Mouse (Mus musculus) embryonic facial prominence, embryonic 11.5 days (tissue): ENCODE data around the gene Ldlrad3. TPM values are rescaled to one million over a fixed set of nuclear protein-coding genes. Genes with fewer than 3 reads are reported as not detected.

Experiments
- ATAC-seq: fragments of 200-750 bp; cut with Nextera tagmentation; replicated peaks from 2 replicates; pipeline ENCODE4 v1.8.0; 2017; ENCODE audit warnings: low read depth; ENCODE audit not compliant: insufficient number of reproducible peaks, low FRiP score, low TSS enrichment
- DNase-seq: peaks from one replicate; pipeline ENCODE4 v3.0.0-alpha.2; 2015; ENCODE audit warnings: low spot score
- H3K27ac ChIP-seq: fragments of 300-500 bp; sonication (generic); replicated peaks from 2 replicates; pipeline ENCODE4 v1.5.1; 2014; ENCODE audit warnings: mild to moderate bottlenecking, low read depth, low read length, control low read depth
- H3K27me3 ChIP-seq: fragments of 300-500 bp; sonication (generic); 2 replicates; pipeline ENCODE4 v1.6.1; 2014; ENCODE audit warnings: mild to moderate bottlenecking, low read length, moderate library complexity, mixed read lengths; ENCODE audit not compliant: control insufficient read depth, insufficient read depth
- H3K36me3 ChIP-seq: fragments of 300-500 bp; sonication (generic); replicated peaks from 2 replicates; pipeline ENCODE4 v1.6.1; 2014; ENCODE audit warnings: low read depth, mild to moderate bottlenecking, low read length, moderate library complexity, mixed read lengths; ENCODE audit not compliant: control insufficient read depth, insufficient read depth
- H3K4me1 ChIP-seq: fragments of 300-500 bp; sonication (generic); 2 replicates; pipeline ENCODE4 v1.6.1; 2014; ENCODE audit warnings: low read length, mixed read lengths; ENCODE audit not compliant: control insufficient read depth, insufficient read depth
- H3K4me2 ChIP-seq: fragments of 300-500 bp; sonication (generic); 2 replicates; pipeline ENCODE4 v1.6.1; 2014; ENCODE audit warnings: low read depth, mild to moderate bottlenecking, control low read depth, low read length, moderate library complexity
- H3K4me3 ChIP-seq: fragments of 300-500 bp; sonication (generic); 2 replicates; pipeline ENCODE4 v1.5.1; 2014; ENCODE audit warnings: low read depth, low read length, control low read depth
- H3K9ac ChIP-seq: fragments of 300-500 bp; sonication (generic); replicated peaks from 2 replicates; pipeline ENCODE4 v1.6.1; 2014; ENCODE audit warnings: mild to moderate bottlenecking, control low read depth, low read length
- H3K9me3 ChIP-seq: fragments of 300-500 bp; sonication (generic); replicated peaks from 2 replicates; pipeline ENCODE4 v1.6.1; 2016; ENCODE audit warnings: mild to moderate bottlenecking, low read length, inconsistent platforms, mixed read lengths; ENCODE audit not compliant: control insufficient read depth
- WGBS: fragments of 180-500 bp; shearing (Covaris S2); extraction: QIAGEN DNeasy Blood & Tissue Kit; methylation state at CpG from one replicate; pipeline ENCODE4 v1.1.7; 2014; 5-methylcytosine and 5-hydroxymethylcytosine counted together
- polyA plus RNA-seq: library from polyadenylated mRNA; unstranded; fragments of >200 nt; fragmentation: Nextera tagmentation; extraction: Ambion mirVana; gene quantifications from 2 replicates; pipeline ENCODE4 v1.2.1, GENCODE M21; 2014

Gene Ldlrad3
- polyA plus RNA-seq, 1 experiment from 2014 or later = 47.6 TPM

GRCm38 (mm10) chr2:101983082-101983852, 202.9 kb downstream of the Ldlrad3 start:
- ATAC-seq = 0 out of 2 replicates have a peak, but pooled peaks have one; percentile 31
- 22% methylated on average over 15 of the region's 15 CpGs for WGBS
- Histone ChIP-seq H3K36me3 (no peaks in the 10 kb centered on the region), H3K4me2 (no peak overlapping the region), H3K4me1 (peaks cover 12% of the 10 kb centered on the region), H3K27ac (peak overlapping the region; percentile 35; the same call in 1 of the 2 replicates), H3K9me3 (no peaks in the 10 kb centered on the region), H3K4me3 (no peak overlapping the region), H3K9ac (no peak overlapping the region), H3K27me3 (no peaks in the 10 kb centered on the region)
- peak; percentile 66 for DNase-seq

DNA sequence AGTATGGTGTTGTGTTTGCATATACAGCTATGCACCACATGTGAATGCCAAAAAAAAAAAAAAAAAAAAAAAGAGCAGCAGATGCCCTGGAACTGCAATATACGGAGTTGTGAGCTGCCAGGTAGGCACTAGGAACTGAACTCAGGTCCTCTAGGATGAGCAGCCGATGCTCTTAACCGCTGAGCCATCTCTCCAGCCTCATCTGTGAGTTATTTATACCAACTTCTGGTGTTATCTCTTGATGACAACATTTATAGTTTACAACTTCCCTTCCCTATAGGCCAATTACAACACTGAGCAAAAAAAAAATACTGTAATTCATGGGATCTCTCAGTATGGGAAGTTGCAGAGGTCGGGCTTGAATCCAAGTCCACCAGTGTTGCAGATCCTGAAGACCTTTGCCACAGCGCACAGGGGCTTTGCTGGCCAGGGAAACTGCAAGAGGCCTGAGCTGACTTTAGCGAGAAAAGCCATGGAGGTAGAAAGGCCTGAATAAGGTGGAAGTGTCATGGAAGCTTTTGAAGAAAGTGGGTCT, 204.2 kb downstream of the Ldlrad3 start:
- Histone ChIP-seq H3K4me2 (no peak overlapping the region), H3K9me3 (no peaks in the 10 kb centered on the region), H3K4me1 (peaks cover 12% of the 10 kb centered on the region), H3K9ac (no peak overlapping the region), H3K27ac (no peak overlapping the region), H3K4me3 (no peak overlapping the region), H3K27me3 (no peaks in the 10 kb centered on the region), H3K36me3 (no peaks in the 10 kb centered on the region)
- whole genome bisulfite sequencing = 86% methylated on average over 6 of the region's 6 CpGs
- ATAC-seq (no peak), DNase-seq (no peak)

DNA sequence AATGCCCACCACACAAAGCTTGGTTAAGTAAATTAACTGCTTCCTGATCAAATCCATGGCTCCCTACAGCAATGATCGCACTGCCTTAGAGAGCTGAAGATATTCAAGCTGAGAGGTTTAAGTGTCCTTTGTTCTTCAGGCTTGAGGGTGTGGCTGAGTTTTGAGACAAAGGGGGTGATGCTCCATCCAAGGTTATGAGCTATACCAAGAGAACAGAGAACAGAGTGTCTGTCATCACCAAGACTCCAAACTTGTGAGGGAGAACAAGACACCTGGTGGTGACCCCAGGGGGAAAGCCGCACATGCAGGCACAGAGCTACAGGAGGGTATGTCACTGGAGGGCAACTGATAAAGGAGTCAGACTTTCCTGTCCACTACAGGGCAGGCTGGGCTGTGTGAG, 205.0 kb downstream of the Ldlrad3 start:
- Histone ChIP-seq H3K9me3 (no peaks in the 10 kb centered on the region), H3K4me3 (no peak overlapping the region), H3K4me1 (peaks cover 12% of the 10 kb centered on the region), H3K36me3 (no peaks in the 10 kb centered on the region), H3K4me2 (no peak overlapping the region), H3K27ac (no peak overlapping the region), H3K9ac (no peak overlapping the region), H3K27me3 (no peaks in the 10 kb centered on the region)
- ATAC-seq = no peak
- no peak for DNase-seq
- 64% methylated on average over 2 of the region's 2 CpGs for WGBS

DNA sequence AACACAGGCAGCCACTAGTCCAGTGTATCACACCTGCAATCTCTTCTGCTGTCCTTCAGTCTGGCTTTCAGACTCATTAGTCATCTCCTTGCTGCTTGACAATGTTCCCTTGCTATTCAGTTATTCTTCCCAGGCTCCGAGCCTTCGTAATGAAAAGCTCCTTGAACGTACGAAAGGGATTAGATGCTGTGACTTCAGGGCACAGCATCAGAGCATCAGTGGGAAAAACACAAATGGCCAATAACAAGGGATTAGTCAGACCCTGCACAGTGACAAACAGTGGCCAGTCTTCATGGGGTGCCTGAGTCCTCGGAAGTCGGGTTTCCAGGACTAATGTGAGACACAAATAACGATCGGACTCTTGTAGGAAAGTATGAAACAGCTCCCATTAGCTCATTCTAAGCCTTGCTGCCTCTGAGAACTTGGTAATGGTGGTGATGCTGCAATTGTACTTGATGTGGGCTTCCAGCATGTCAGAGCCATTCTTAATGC, 205.7 kb downstream of the Ldlrad3 start:
- no peaks in the 10 kb centered on the region for H3K9me3 ChIP-seq
- H3K4me2 ChIP-seq = no peak overlapping the region
- H3K27me3 ChIP-seq = no peaks in the 10 kb centered on the region
- ATAC-seq (no peak), DNase-seq (no peak)
- H3K36me3 ChIP-seq = no peaks in the 10 kb centered on the region
- no peak overlapping the region for H3K27ac ChIP-seq
- peaks cover 12% of the 10 kb centered on the region for H3K4me1 ChIP-seq
- no peak overlapping the region for H3K4me3 ChIP-seq
- WGBS = 61% methylated on average over 8 of the region's 8 CpGs
- no peak overlapping the region for H3K9ac ChIP-seq

GRCm38 (mm10) chr2:101978534-101979525, 207.4 kb downstream of the Ldlrad3 start:
- peak; percentile 78 for DNase-seq
- WGBS = 12% methylated on average over 21 of the region's 21 CpGs
- Histone ChIP-seq H3K4me2 (no peak overlapping the region), H3K27ac (peak overlapping the region; percentile 23), H3K36me3 (no peaks in the 10 kb centered on the region), H3K4me3 (no peak overlapping the region), H3K9ac (0 out of 2 replicates have a peak overlapping the region, but pooled peaks have one; percentile 0), H3K27me3 (no peaks in the 10 kb centered on the region), H3K9me3 (no peaks in the 10 kb centered on the region), H3K4me1 (peaks cover 10% of the 10 kb centered on the region)
- ATAC-seq = peak; percentile 56

GRCm38 (mm10) chr2:101976399-101977064, 209.7 kb downstream of the Ldlrad3 start:
- no peak overlapping the region for H3K4me3 ChIP-seq
- H3K27me3 ChIP-seq = no peaks in the 10 kb centered on the region
- H3K4me1 ChIP-seq = 0 out of 2 replicates have a peak, but pooled peaks cover 4% of the 10 kb centered on the region
- 73% methylated on average over 7 of the region's 7 CpGs for WGBS
- no peak overlapping the region for H3K4me2 ChIP-seq
- no peaks in the 10 kb centered on the region for H3K36me3 ChIP-seq
- H3K9me3 ChIP-seq = no peaks in the 10 kb centered on the region
- ATAC-seq = no peak
- H3K27ac ChIP-seq = no peak overlapping the region
- no peak for DNase-seq
- H3K9ac ChIP-seq = no peak overlapping the region

- no peak for ATAC-seq
- 87% methylated on average over 3 of the region's 3 CpGs for WGBS
- H3K4me1 ChIP-seq = no peaks in the 10 kb centered on the region; the same call in 1 of the 2 replicates
These were observed 212.4 kb downstream of the Ldlrad3 start for GRCm38 (mm10) chr2:101973810-101974209.

More at GRCm38 (mm10) chr2:101973810-101974209, 212.4 kb downstream of the Ldlrad3 start:
- no peak overlapping the region for H3K4me3 ChIP-seq
- H3K9ac ChIP-seq = no peak overlapping the region
- H3K4me2 ChIP-seq = no peak overlapping the region
- no peaks in the 10 kb centered on the region for H3K27me3 ChIP-seq
- H3K9me3 ChIP-seq = no peaks in the 10 kb centered on the region
- no peak for DNase-seq
- H3K36me3 ChIP-seq = no peaks in the 10 kb centered on the region
- H3K27ac ChIP-seq = no peak overlapping the region
